Mouse (Mus musculus) brain, embryonic 14.5 days (tissue): ENCODE measurements around the gene Stxbp1. TPM values are rescaled to one million over a fixed set of nuclear protein-coding genes. Genes with fewer than 3 reads are reported as not detected.

Source experiments
- DNase-seq: peaks from one replicate; pipeline ENCODE4 v3.0.0-alpha.2; 2011; ENCODE audit warnings: low read depth
- CTCF ChIP-seq: fragments of 200-500 bp; IDR thresholded peaks from 2 replicates; pipeline ENCODE4 v1.5.1; 2012; ENCODE audit warnings: inconsistent platforms, mild to moderate bottlenecking, moderate library complexity, borderline replicate concordance; ENCODE audit not compliant: insufficient read depth, insufficient read length; ENCODE audit errors: extremely low read depth
- POLR2A ChIP-seq: fragments of 200-500 bp; IDR thresholded peaks from 2 replicates; pipeline ENCODE4 v1.6.1; 2012; ENCODE audit warnings: mild to moderate bottlenecking, inconsistent platforms, borderline replicate concordance; ENCODE audit not compliant: poor library complexity, insufficient read depth, insufficient read length, severe bottlenecking; ENCODE audit errors: extremely low read depth
- polyA plus RNA-seq: library from polyadenylated mRNA; depleted of rRNA; stranded (reverse); fragments of >200 nt; gene quantifications from 2 replicates; pipeline ENCODE4 v1.2.3, GENCODE M21; 2012

Gene Stxbp1
- polyA plus RNA-seq, 1 experiment = 238 TPM

GRCm38 (mm10) chr2:32847468-32847821, 400 bp upstream of the Stxbp1 start:
- no peak for TF ChIP-seq CTCF
- no peak for TF ChIP-seq POLR2A
- DNase-seq = no peak

- DNase-seq = peak; percentile 89
- TF ChIP-seq POLR2A = 0 out of 2 replicates have a peak, but pooled peaks have one; percentile 32
- TF ChIP-seq CTCF = no peak
These were observed 792 bp downstream of the Stxbp1 start for GRCm38 (mm10) chr2:32846101-32846804.

GRCm38 (mm10) chr2:32845572-32846100, 1.4 kb downstream of the Stxbp1 start:
- DNase-seq = peak; percentile 21
- no peak for TF ChIP-seq CTCF
- no peak for TF ChIP-seq POLR2A

GRCm38 (mm10) chr2:32842558-32842957, 4.5 kb downstream of the Stxbp1 start:
- TF ChIP-seq CTCF = peak; percentile 47; the same call in 1 of the 2 replicates
- no peak for TF ChIP-seq POLR2A
- no peak for DNase-seq

GRCm38 (mm10) chr2:32841099-32841498, 5.9 kb downstream of the Stxbp1 start:
- DNase-seq = no peak
- TF ChIP-seq CTCF (no peak), POLR2A (no peak)

GRCm38 (mm10) chr2:32839261-32839660, 7.8 kb downstream of the Stxbp1 start:
- TF ChIP-seq POLR2A (no peak), CTCF (no peak)

GRCm38 (mm10) chr2:32838147-32838884, 8.7 kb downstream of the Stxbp1 start:
- TF ChIP-seq POLR2A (no peak), CTCF (no peak)
- no peak for DNase-seq

More at GRCm38 (mm10) chr2:32839261-32839660, 7.8 kb downstream of the Stxbp1 start:
- no peak for DNase-seq

- no peak for TF ChIP-seq CTCF
- TF ChIP-seq POLR2A = no peak
- DNase-seq = no peak
These were observed 11.5 kb downstream of the Stxbp1 start for GRCm38 (mm10) chr2:32835588-32835987.

- no peak for DNase-seq
- TF ChIP-seq CTCF = no peak
- no peak for TF ChIP-seq POLR2A
These were observed 12.5 kb downstream of the Stxbp1 start for GRCm38 (mm10) chr2:32834496-32834895.

GRCm38 (mm10) chr2:32828979-32829676, 17.9 kb downstream of the Stxbp1 start:
- DNase-seq = no peak
- TF ChIP-seq CTCF = no peak
- TF ChIP-seq POLR2A = no peak

GRCm38 (mm10) chr2:32825796-32826195, 21.2 kb downstream of the Stxbp1 start:
- TF ChIP-seq POLR2A = no peak
- no peak for TF ChIP-seq CTCF
- DNase-seq = no peak

GRCm38 (mm10) chr2:32824778-32825177, 22.3 kb downstream of the Stxbp1 start:
- TF ChIP-seq CTCF (no peak), POLR2A (no peak)
- DNase-seq = no peak
